Mouse (Mus musculus): ENCODE measurements at regions not wholly inside any gene's neighbourhood (a gene's known extent, or its start where the extent isn't known, plus 50 kb on each side); places are given as distances from the start of the nearest gene placed in this dataset.

DNA sequence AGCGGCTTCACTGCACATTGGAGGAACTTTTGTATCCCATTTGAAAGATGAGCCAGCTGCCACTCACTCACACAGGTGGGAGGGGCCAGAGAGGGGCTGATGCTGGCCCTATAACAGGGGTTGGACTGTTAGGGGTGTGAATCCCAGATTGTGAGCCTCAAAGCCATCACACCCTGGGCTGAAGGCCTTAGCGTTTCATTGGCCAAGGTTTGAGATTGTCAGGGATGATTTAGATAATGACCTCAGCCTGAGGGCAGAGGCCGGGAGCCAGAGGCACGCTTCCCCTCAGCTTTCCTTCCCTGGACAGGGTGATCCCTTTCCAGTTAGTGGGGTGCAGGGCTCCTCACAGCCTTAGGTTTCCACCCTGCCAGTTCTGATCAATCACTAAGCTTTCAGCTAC lies 124.5 kb upstream of the Gjb5 start:
- Histone ChIP-seq H3K27ac (ENCODE audit: insufficient read depth, low read length) (no peak overlapping the region), H3K9ac (ENCODE audit: low read depth, poor library complexity, severe bottlenecking) (no peak overlapping the region), H3K36me3 (ENCODE audit: control insufficient read depth, insufficient read depth, low read length, poor library complexity, severe bottlenecking) (no peaks in the 10 kb centered on the region), H3K4me1 (ENCODE audit: control insufficient read depth, insufficient read depth, low read length) (no peaks in the 10 kb centered on the region), H3K27me3 (ENCODE audit: control insufficient read depth, insufficient read depth, low read length, poor library complexity, severe bottlenecking) (no peaks in the 10 kb centered on the region), H3K9me3 (replicated peaks; ENCODE audit: control insufficient read depth, insufficient read depth, low read length, poor library complexity, severe bottlenecking) (no peaks in the 10 kb centered on the region), H3K4me3 (ENCODE audit: low read depth, low read length) (no peak overlapping the region)
- TF ChIP-seq EP300 (IDR thresholded peaks at IDR 0.05; ENCODE audit: insufficient read depth, low read depth, low read length) = no peak
- no peak for TF ChIP-seq POLR2A (IDR thresholded peaks at IDR 0.05; ENCODE audit: insufficient read depth, low read length)
- no peak for TF ChIP-seq CTCF (IDR thresholded peaks at IDR 0.05; ENCODE audit: low read depth, low read length)

DNA sequence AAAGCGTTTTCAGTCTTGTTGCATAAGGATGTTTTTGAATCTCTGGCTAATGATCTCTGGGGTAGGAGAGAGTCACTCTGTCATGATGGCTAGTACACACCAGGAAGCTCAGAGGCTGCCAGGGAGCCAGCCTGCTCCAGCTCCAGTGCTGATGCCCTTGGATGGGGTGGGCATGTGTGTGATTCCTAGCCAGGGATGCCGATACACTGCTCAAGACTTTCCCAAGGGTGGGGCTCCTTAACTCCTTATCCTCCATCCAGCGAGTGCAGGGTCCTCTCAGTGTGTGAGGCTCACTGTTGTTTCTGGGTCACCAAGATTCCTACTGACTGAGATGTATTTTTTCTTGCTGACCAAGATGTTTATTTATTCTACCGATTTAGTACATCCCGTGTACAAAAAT lies 122.4 kb upstream of the Gjb5 start:
- Histone ChIP-seq H3K27me3 (ENCODE audit: control insufficient read depth, insufficient read depth, low read length, poor library complexity, severe bottlenecking) (no peaks in the 10 kb centered on the region), H3K4me1 (ENCODE audit: control insufficient read depth, insufficient read depth, low read length) (no peaks in the 10 kb centered on the region), H3K4me3 (ENCODE audit: low read depth, low read length) (no peak overlapping the region), H3K9ac (ENCODE audit: low read depth, poor library complexity, severe bottlenecking) (no peak overlapping the region), H3K9me3 (replicated peaks; ENCODE audit: control insufficient read depth, insufficient read depth, low read length, poor library complexity, severe bottlenecking) (no peaks in the 10 kb centered on the region), H3K36me3 (ENCODE audit: control insufficient read depth, insufficient read depth, low read length, poor library complexity, severe bottlenecking) (no peaks in the 10 kb centered on the region), H3K27ac (ENCODE audit: insufficient read depth, low read length) (no peak overlapping the region)
- TF ChIP-seq POLR2A (IDR thresholded peaks at IDR 0.05; ENCODE audit: insufficient read depth, low read length) (no peak), EP300 (IDR thresholded peaks at IDR 0.05; ENCODE audit: insufficient read depth, low read depth, low read length) (no peak), CTCF (IDR thresholded peaks at IDR 0.05; ENCODE audit: low read depth, low read length) (no peak)

DNA sequence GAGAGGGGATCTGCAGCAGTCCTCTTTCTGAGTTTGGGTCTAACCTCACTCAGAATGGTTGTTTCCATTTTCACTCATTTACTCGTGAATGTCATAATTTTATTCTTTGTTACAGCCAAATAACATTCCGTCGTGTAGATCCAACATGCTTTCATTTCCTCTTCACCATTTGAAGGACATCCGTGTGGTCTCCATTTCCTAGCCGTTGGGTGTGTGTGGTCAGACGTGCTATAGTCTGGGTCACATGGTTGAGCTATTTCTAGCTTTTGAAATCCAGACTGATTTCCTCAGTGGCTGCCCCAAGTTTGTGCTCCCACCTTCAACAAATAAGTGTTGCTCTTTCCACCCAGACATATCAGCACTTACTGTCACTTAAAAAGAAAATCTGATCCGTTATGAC lies 111.9 kb upstream of the Gjb5 start:
- Histone ChIP-seq H3K9me3 (replicated peaks; ENCODE audit: control insufficient read depth, insufficient read depth, low read length, poor library complexity, severe bottlenecking) (no peaks in the 10 kb centered on the region), H3K27me3 (ENCODE audit: control insufficient read depth, insufficient read depth, low read length, poor library complexity, severe bottlenecking) (no peaks in the 10 kb centered on the region), H3K9ac (ENCODE audit: low read depth, poor library complexity, severe bottlenecking) (no peak overlapping the region), H3K27ac (ENCODE audit: insufficient read depth, low read length) (no peak overlapping the region), H3K4me3 (ENCODE audit: low read depth, low read length) (no peak overlapping the region), H3K36me3 (ENCODE audit: control insufficient read depth, insufficient read depth, low read length, poor library complexity, severe bottlenecking) (no peaks in the 10 kb centered on the region), H3K4me1 (ENCODE audit: control insufficient read depth, insufficient read depth, low read length) (no peaks in the 10 kb centered on the region)
- TF ChIP-seq EP300 (IDR thresholded peaks at IDR 0.05; ENCODE audit: insufficient read depth, low read depth, low read length) = no peak
- TF ChIP-seq CTCF (IDR thresholded peaks at IDR 0.05; ENCODE audit: low read depth, low read length) = no peak
- no peak for TF ChIP-seq POLR2A (IDR thresholded peaks at IDR 0.05; ENCODE audit: insufficient read depth, low read length)

DNA sequence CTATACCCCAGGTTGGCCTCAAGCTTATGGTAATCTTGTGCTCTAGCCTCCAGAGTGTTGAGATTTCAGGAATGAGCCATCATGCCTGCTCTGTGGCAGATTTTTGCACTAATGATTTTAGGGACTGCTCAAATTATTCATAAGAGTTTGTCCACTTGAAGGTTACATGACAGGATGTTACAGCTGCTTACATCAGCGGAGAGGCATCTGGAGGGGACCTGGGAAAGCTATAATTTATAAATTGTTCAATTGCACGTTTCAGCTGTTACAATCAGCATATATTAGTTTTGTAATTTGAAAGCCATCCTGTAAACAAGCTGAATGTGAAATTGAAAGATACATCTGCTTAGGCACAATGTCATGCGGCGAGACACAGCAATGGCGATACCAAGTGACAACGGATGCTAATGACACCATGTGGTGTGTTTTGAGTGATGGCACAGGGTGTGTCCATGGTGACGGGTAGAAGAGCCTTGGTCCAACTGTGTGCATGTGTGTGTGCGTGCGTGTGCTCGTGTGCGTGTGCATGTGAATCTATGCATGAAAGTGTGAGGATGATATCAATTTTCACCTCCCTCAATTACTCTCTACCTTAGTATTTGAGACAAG lies 96.6 kb upstream of the Gjb5 start:
- TF ChIP-seq POLR2A (IDR thresholded peaks at IDR 0.05; ENCODE audit: insufficient read depth, low read length) (no peak), CTCF (IDR thresholded peaks at IDR 0.05; ENCODE audit: low read depth, low read length) (no peak), EP300 (IDR thresholded peaks at IDR 0.05; ENCODE audit: insufficient read depth, low read depth, low read length) (no peak)
- Histone ChIP-seq H3K9me3 (replicated peaks; ENCODE audit: control insufficient read depth, insufficient read depth, low read length, poor library complexity, severe bottlenecking) (no peaks in the 10 kb centered on the region), H3K36me3 (ENCODE audit: control insufficient read depth, insufficient read depth, low read length, poor library complexity, severe bottlenecking) (no peaks in the 10 kb centered on the region), H3K4me1 (ENCODE audit: control insufficient read depth, insufficient read depth, low read length) (no peaks in the 10 kb centered on the region), H3K27me3 (ENCODE audit: control insufficient read depth, insufficient read depth, low read length, poor library complexity, severe bottlenecking) (no peaks in the 10 kb centered on the region), H3K9ac (ENCODE audit: low read depth, poor library complexity, severe bottlenecking) (no peak overlapping the region), H3K4me3 (ENCODE audit: low read depth, low read length) (no peak overlapping the region), H3K27ac (ENCODE audit: insufficient read depth, low read length) (no peak overlapping the region)

DNA sequence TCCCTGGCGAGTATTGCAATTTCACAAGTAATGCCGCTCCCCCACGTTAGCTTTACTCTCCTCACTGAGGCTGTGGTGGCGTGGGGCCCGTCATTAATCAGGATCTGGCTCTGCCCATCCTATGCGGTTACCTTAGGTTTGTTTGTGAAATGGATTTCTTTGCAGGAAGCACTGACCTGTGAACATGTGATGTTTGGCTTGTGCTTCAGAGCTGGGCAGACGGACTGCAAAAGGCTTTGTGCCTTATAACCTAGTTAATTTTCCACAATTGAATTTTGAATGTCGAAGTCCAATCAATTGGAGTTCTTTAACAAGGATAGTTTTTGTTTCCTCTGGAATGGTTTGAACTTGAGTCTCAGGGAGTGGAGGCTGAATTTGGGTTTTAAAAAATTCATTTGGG lies 94.1 kb upstream of the Gjb5 start:
- TF ChIP-seq EP300 (IDR thresholded peaks at IDR 0.05; ENCODE audit: insufficient read depth, low read depth, low read length) = no peak
- no peak for TF ChIP-seq POLR2A (IDR thresholded peaks at IDR 0.05; ENCODE audit: insufficient read depth, low read length)
- no peak for TF ChIP-seq CTCF (IDR thresholded peaks at IDR 0.05; ENCODE audit: low read depth, low read length)
- Histone ChIP-seq H3K27ac (ENCODE audit: insufficient read depth, low read length) (no peak overlapping the region), H3K4me3 (ENCODE audit: low read depth, low read length) (no peak overlapping the region), H3K9me3 (replicated peaks; ENCODE audit: control insufficient read depth, insufficient read depth, low read length, poor library complexity, severe bottlenecking) (no peaks in the 10 kb centered on the region), H3K9ac (ENCODE audit: low read depth, poor library complexity, severe bottlenecking) (no peak overlapping the region), H3K4me1 (ENCODE audit: control insufficient read depth, insufficient read depth, low read length) (no peaks in the 10 kb centered on the region), H3K36me3 (ENCODE audit: control insufficient read depth, insufficient read depth, low read length, poor library complexity, severe bottlenecking) (no peaks in the 10 kb centered on the region), H3K27me3 (ENCODE audit: control insufficient read depth, insufficient read depth, low read length, poor library complexity, severe bottlenecking) (no peaks in the 10 kb centered on the region)

DNA sequence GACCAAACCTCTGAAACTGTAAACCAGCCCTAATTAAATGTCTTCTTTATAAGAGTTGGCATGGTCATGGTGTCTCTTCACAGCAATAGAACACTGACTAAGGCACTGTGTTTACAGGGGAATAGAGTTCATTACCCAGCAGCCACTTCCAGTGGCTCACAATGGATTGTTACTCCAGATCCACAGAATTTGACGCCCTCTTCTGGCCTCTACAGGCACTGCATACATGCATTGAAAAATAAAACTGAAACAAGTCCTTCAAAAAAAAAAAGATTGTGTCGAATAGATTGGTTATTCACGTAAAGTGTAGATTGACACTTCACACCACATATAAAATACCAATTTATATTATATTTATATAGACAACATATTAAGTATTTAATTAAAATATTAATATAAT lies 87.3 kb upstream of the Gjb5 start:
- Histone ChIP-seq H3K4me1 (ENCODE audit: control insufficient read depth, insufficient read depth, low read length) (no peaks in the 10 kb centered on the region), H3K27me3 (ENCODE audit: control insufficient read depth, insufficient read depth, low read length, poor library complexity, severe bottlenecking) (no peaks in the 10 kb centered on the region), H3K9me3 (replicated peaks; ENCODE audit: control insufficient read depth, insufficient read depth, low read length, poor library complexity, severe bottlenecking) (no peaks in the 10 kb centered on the region), H3K9ac (ENCODE audit: low read depth, poor library complexity, severe bottlenecking) (no peak overlapping the region), H3K27ac (ENCODE audit: insufficient read depth, low read length) (no peak overlapping the region), H3K36me3 (ENCODE audit: control insufficient read depth, insufficient read depth, low read length, poor library complexity, severe bottlenecking) (no peaks in the 10 kb centered on the region), H3K4me3 (ENCODE audit: low read depth, low read length) (no peak overlapping the region)
- TF ChIP-seq POLR2A (IDR thresholded peaks at IDR 0.05; ENCODE audit: insufficient read depth, low read length) (no peak), CTCF (IDR thresholded peaks at IDR 0.05; ENCODE audit: low read depth, low read length) (no peak), EP300 (IDR thresholded peaks at IDR 0.05; ENCODE audit: insufficient read depth, low read depth, low read length) (no peak)
